Mouse (Mus musculus) granulocyte monocyte progenitor cell, adult 5-6 weeks (primary cell): ENCODE results near the gene Gm4894. TPM values are rescaled to one million over a fixed set of nuclear protein-coding genes. Genes with fewer than 3 reads are reported as not detected.

ENCODE experiments used
- ATAC-seq: replicated peaks from 2 replicates; pipeline ENCODE4 v1.8.0; 2016; ENCODE audit warnings: mild to moderate bottlenecking, moderate TSS enrichment, inconsistent platforms; ENCODE audit not compliant: poor library complexity, severe bottlenecking
- total RNA-seq, 2 experiments: library from RNA; stranded (forward) in 1 of 2; stranded (reverse) in 1 of 2; fragments of 200-712, 200-1000 nt in 1 of 2; fragments of >200 nt in 1 of 2; fragmentation: Nextera tagmentation in 1 of 2; gene quantifications; 2 replicates each; pipeline ENCODE4 v1.2.3; 2014 to 2017

The Gm4894 gene
- total RNA-seq (2014; fragmentation: Nextera tagmentation), result not detected in 2 replicates
- total RNA-seq (2017), result not detected in 2 replicates

DNA sequence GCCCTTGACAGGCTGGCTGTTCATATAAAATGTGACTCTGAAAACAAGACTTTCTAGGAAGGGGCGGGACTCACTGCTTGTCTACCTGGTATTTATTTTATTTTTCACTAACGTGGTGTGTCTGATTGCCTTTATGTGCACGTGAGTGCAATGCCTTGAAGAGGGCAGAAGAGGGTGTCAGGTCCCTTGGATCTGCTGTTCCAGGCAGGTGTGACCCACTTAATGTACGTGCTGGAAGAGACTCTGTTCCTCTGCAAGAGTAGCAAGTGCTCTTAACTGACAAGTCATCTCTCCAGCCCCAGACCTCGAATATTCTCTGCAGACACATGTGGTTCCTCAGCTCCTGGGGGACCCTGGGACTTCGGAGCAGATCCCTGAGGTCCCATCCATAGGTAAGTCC, at the start of gene Gm4894:
Gm4894 (plus strand) TSS at position 301 of the 400 bp plus-strand sequence.
- ATAC-seq, result no peak

DNA sequence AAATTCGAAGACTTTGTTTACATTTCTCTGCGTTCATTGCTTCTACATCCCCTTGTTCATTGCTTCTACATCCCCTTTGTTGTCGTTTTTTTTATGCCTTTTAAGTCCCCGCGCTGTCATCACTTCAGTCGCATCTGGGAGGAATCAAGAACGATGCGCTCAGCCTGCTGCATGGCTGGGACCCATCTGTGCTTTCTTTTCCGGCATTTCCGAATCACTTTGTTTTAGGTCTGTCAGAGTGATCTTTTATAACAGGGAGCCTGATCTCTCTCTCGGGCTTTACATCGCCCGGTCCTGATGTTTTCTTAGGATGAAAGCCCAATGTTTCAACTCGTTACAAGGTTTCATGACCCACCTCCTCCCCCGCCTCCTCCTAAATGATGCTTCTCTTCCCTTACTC, 44.0 kb upstream of the Gm4894 start:
- no peak for ATAC-seq

DNA sequence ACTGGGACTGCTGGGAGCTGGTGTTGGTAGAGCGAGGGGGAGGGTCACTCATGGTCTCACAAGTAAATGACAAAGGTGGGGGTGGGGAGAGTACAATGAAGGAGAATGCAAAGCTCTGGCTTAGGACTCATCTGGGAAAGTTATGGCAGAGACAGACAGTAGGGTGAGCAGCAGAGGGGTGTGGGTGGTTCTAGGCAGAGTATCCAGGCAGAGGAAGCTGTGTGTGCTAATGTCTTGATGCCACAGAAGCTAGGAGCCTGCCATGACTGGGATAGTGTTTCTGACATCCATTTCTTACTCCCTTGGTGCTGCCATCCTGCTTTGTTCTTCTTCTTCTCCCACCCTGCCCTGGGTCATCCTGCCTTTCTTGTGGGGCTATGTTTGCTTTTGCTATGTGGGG, 38.8 kb upstream of the Gm4894 start:
- ATAC-seq, result no peak

DNA sequence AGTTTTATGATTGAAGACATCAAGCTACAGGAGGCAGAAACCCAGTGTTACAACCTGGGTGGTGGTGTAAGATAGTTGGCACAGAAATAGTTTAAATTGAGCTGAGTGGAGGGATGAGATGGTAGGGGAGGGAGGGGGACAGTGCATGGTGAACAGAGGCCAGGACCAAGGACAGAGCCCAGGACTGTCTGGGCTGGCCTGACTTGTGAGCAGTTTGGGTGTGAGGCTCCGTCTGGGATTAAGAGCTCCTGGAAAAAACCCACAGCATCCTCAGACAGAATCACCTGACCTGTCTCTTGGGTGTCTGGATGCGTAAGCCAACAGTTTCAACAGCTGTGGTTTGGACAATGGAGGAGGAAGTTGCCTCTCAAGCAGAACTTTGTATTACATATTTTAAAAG, 35.6 kb upstream of the Gm4894 start:
- ATAC-seq, result no peak

DNA sequence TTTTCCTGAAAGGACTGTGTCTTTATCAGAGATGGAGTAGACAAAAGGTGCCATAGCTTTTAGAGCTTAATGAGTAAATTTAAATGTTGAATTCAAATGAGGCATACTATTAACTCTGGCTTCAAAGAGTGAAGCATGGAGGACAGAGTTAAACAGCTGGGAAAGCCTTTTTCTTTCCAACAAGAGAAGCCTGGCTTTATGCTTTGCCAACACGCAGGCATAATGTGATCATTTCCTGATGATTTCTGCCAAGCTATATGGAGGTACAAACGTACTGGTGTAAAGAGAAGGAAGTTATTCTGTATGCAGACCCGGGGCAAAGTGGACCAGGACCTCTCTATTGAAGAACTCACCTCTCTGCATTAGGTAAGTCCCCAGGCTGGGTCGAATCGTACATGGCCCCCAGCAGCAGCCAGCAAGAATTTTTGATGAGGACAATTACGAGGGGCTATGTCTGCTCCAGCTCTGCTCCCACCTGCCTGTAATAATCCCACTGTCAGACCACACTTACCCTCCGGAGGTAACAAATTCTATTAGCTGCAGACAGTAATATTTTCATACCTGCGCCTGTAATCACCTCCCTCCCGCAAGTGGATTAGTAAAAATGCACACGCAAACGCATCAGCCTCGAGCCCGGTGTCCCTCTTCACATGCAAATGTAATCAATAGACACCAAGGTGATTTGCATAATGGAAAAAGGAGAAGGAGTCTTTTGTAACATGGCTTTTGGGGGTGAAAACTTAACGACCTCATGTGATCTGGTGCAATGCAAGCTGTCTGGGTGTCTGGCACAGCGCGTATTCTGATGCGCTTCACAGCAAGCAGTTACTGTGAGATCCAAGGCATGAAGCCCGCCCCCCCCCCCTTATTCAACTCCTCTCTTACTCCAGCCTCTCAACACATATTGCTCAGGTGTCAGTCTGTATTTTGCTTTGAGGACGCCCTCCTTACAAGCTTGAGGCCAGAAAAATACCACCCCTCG, 32.4 kb upstream of the Gm4894 start:
- ATAC-seq, result no peak

GRCm38 (mm10) chr9:49224488-49224887, 25.8 kb upstream of the Gm4894 start:
- ATAC-seq, result no peak

DNA sequence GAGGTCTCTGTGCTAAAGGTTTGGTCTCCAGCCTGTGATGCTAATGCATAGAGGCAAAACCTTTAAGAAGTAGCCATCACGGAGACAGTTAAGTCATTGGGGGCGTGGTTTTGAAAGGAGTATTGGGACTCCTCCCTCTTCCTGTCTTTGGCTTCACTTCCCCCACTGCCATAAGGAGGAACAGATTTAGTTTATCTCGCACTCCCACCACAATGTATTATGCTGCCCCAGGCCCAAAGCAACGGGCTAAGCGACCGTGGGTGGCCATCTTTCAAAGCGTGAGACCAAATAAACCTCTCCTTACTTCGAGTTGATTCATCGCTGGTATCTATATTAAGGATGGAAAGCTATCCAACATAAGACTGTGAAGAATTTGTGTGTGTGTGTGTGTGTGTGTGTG, 22.9 kb upstream of the Gm4894 start:
- ATAC-seq, result no peak

- ATAC-seq, result no peak
Observed at GRCm38 (mm10) chr9:49229054-49229453, 21.3 kb upstream of the Gm4894 start.

DNA sequence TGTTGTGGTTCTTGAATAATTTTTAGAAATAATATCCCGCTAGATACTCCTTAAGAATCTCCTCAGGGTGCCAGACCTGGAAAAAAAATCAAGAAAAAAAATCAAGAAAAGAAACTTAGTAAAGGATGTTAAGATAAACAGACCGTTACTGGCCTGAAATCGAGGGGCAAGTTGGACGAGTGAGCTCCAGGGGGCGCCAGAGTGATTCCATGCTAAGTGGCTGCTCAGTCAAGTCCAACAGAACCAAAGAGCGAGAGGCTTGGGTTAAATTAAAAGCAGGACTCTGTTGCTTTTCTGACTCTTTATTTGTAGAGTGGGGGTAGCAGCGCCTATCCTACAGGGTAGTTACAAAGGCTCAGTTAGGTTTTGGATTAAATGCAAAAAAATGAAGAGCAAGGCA, 3.5 kb upstream of the Gm4894 start:
- ATAC-seq, result no peak

GRCm38 (mm10) chr9:49268949-49269348, 18.6 kb downstream of the Gm4894 start:
- ATAC-seq, result no peak

- no peak for ATAC-seq
Observed at GRCm38 (mm10) chr9:49273566-49273965, 23.2 kb downstream of the Gm4894 start.

- no peak for ATAC-seq
Observed at GRCm38 (mm10) chr9:49275976-49276375, 25.6 kb downstream of the Gm4894 start.

GRCm38 (mm10) chr9:49276542-49277334, 26.4 kb downstream of the Gm4894 start:
- no peak for ATAC-seq

- ATAC-seq, result no peak
Observed at GRCm38 (mm10) chr9:49295101-49295500, 44.8 kb downstream of the Gm4894 start.

DNA sequence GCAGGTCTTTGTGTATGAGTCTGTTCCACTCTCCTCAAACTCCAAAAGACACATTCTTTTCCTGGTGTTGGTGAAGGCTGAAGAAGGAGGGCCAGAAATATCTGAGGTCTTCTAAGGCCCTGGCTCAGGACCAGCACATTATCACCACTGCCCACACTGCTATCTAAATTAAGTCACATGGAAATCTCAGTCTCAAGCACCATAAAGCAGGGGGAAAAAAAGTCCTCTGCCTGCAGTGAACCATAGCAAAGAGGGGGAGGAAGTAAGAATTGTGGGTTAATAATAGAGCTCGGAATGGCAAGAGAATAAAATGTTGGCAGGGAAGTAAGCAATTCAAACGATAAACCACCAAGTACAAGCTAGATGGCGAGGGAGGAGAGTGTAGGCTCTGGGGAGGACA, 57.2 kb downstream of the Gm4894 start:
- ATAC-seq, result no peak

GRCm38 (mm10) chr9:49310821-49311220, 60.5 kb downstream of the Gm4894 start:
- ATAC-seq, result no peak

GRCm38 (mm10) chr9:49318638-49319037, 68.3 kb downstream of the Gm4894 start:
- no peak for ATAC-seq
